Mouse (Mus musculus): ENCODE measurements around the gene Oaf.

Gene Oaf

GRCm38 (mm10) chr9:43225481-43225880, 14.2 kb downstream of the Oaf start:
- DNase-seq (ENCODE audit: low spot score in 2 of 2), result no peak

- DNase-seq (ENCODE audit: low spot score in 2 of 2), result no peak
These were observed 14.8 kb downstream of the Oaf start for GRCm38 (mm10) chr9:43224771-43225355.

GRCm38 (mm10) chr9:43222429-43222715, 17.3 kb downstream of the Oaf start:
- no peak for DNase-seq (ENCODE audit: low spot score in 2 of 2)

- peak; percentile 80 to 82 for DNase-seq (ENCODE audit: low spot score in 2 of 2)
These were observed 17.9 kb downstream of the Oaf start for GRCm38 (mm10) chr9:43221643-43222428.

- DNase-seq (ENCODE audit: low spot score in 2 of 2), result peak; percentile 34 to 46
These were observed 28.8 kb downstream of the Oaf start for GRCm38 (mm10) chr9:43210771-43211450.

- peak in 1 of 2 experiments; percentile 50 for DNase-seq (ENCODE audit: low spot score in 2 of 2)
These were observed 29.5 kb downstream of the Oaf start, which contains the start of gene Pou2f3 for GRCm38 (mm10) chr9:43210190-43210682. Gene Pou2f3 (minus strand): TSS chr9:43210369.

- no peak for DNase-seq (ENCODE audit: low spot score in 2 of 2)
These were observed 33.7 kb downstream of the Oaf start for GRCm38 (mm10) chr9:43206022-43206390.

GRCm38 (mm10) chr9:43205343-43206021, 34.2 kb downstream of the Oaf start:
- DNase-seq (ENCODE audit: low spot score in 2 of 2), result no peak

- DNase-seq (ENCODE audit: low spot score in 2 of 2), result no peak
These were observed 39.5 kb downstream of the Oaf start for GRCm38 (mm10) chr9:43200212-43200611.

GRCm38 (mm10) chr9:43194001-43194400, 45.7 kb downstream of the Oaf start:
- no peak for DNase-seq (ENCODE audit: low spot score in 2 of 2)

- no peak for DNase-seq (ENCODE audit: low spot score in 2 of 2)
These were observed 48.1 kb downstream of the Oaf start for GRCm38 (mm10) chr9:43191561-43191960.

GRCm38 (mm10) chr9:43189021-43189356, 50.7 kb downstream of the Oaf start:
- no peak for DNase-seq (ENCODE audit: low spot score in 2 of 2)

- no peak for DNase-seq (ENCODE audit: low spot score in 2 of 2)
These were observed 51.2 kb downstream of the Oaf start for GRCm38 (mm10) chr9:43188309-43189020.

GRCm38 (mm10) chr9:43179614-43180013, 60.1 kb downstream of the Oaf start:
- DNase-seq (ENCODE audit: low spot score in 2 of 2), result no peak

GRCm38 (mm10) chr9:43178172-43178571, 61.5 kb downstream of the Oaf start:
- no peak for DNase-seq (ENCODE audit: low spot score in 2 of 2)

Data from urinary bladder, postnatal 36 days (tissue).